In genomic region chr15:85652871-85653337, GRCm38 (mm10) we compare ENCODE assay signal across 8 mouse cellular contexts.
DNase-seq lines count a peak whose midpoint lies in the region; ATAC-seq and TF ChIP-seq lines count a peak whose summit lies in the region.

No protein-coding gene starts in this region.

- ATAC-seq in heart, embryonic 11.5 days (replicated peaks; ENCODE audit: insufficient number of reproducible peaks, low FRiP score, low TSS enrichment), result no peak
- ATAC-seq in hindbrain, embryonic 15.5 days (ENCODE audit: low FRiP score, low read depth), result peak; percentile 42
- peak; percentile 9 for ATAC-seq in lung, postnatal 0 days

- H3K4me3 ChIP-seq in heart, embryonic 11.5 days (ENCODE audit: low read depth, low read length), result no peak overlapping the region
- H3K4me3 ChIP-seq in testis, adult 2 months (ENCODE audit: control insufficient read depth, low read depth, low read length), result no peak overlapping the region
- peak overlapping the region; percentile 35 for H3K4me3 ChIP-seq in hindbrain, embryonic 15.5 days
- H3K4me3 ChIP-seq in lung, postnatal 0 days (ENCODE audit: low read depth, low read length), result peak overlapping the region; percentile 60

- H3K9me3 ChIP-seq in heart, embryonic 11.5 days (replicated peaks; ENCODE audit: control insufficient read depth, low read length), result no peaks in the 10 kb centered on the region
- H3K9me3 ChIP-seq in hindbrain, embryonic 15.5 days, result no peaks in the 10 kb centered on the region
- no peaks in the 10 kb centered on the region for H3K9me3 ChIP-seq in lung, postnatal 0 days (ENCODE audit: low read length)

- H3K4me1 ChIP-seq in heart, embryonic 11.5 days (ENCODE audit: control insufficient read depth, insufficient read depth, low read length), result peaks cover 3% of the 10 kb centered on the region
- H3K4me1 ChIP-seq in testis, adult 2 months (ENCODE audit: control insufficient read depth, insufficient read depth, low read length), result no peaks in the 10 kb centered on the region; the same call in 1 of the 2 replicates
- H3K4me1 ChIP-seq in hindbrain, embryonic 15.5 days (replicated peaks), result peaks cover 60% of the 10 kb centered on the region
- peaks cover 15% of the 10 kb centered on the region; the same call in 1 of the 2 replicates for H3K4me1 ChIP-seq in lung, postnatal 0 days (ENCODE audit: insufficient read depth, low read depth, low read length)

- H3K27me3 ChIP-seq in heart, embryonic 11.5 days (ENCODE audit: control insufficient read depth, insufficient read depth, low read length), result peaks cover 21% of the 10 kb centered on the region
- H3K27me3 ChIP-seq in testis, adult 2 months (ENCODE audit: control insufficient read depth, insufficient read depth, low read length), result no peaks in the 10 kb centered on the region
- peaks cover 5% of the 10 kb centered on the region; the same call in 1 of the 2 replicates for H3K27me3 ChIP-seq in hindbrain, embryonic 15.5 days
- H3K27me3 ChIP-seq in lung, postnatal 0 days (replicated peaks; ENCODE audit: insufficient read depth, low read length), result no peaks in the 10 kb centered on the region

- no peak overlapping the region for H3K27ac ChIP-seq in heart, embryonic 11.5 days (ENCODE audit: low read depth, low read length)
- H3K27ac ChIP-seq in testis, adult 2 months (ENCODE audit: control insufficient read depth, insufficient read depth, low read depth, low read length), result peak overlapping the region; percentile 2; the same call in 1 of the 2 replicates
- H3K27ac ChIP-seq in hindbrain, embryonic 15.5 days (replicated peaks), result peak overlapping the region; percentile 99
- H3K27ac ChIP-seq in lung, postnatal 0 days (ENCODE audit: low read length), result peak overlapping the region; percentile 99

- 0 out of 2 replicates have a peak overlapping the region, but pooled peaks have one; percentile 28 for H3K9ac ChIP-seq in heart, embryonic 11.5 days (ENCODE audit: low read depth, low read length)
- peak overlapping the region; percentile 72 for H3K9ac ChIP-seq in hindbrain, embryonic 15.5 days
- H3K9ac ChIP-seq in lung, postnatal 0 days (replicated peaks; ENCODE audit: low read depth), result peak overlapping the region; percentile 96

- TF ChIP-seq POLR2A in testis, adult 2 months (IDR thresholded peaks at IDR 0.05; ENCODE audit: control insufficient read depth, low read depth, low read length), result no peak

- no peak for DNase-seq in heart, adult 11 months
- no peak for DNase-seq in testis, postnatal 14 days (ENCODE audit: low spot score)
- DNase-seq in lung, postnatal 0 days (ENCODE audit: low spot score), result peak; percentile 58
- DNase-seq in gastrocnemius, postnatal 25 days, result no peak
- no peak for DNase-seq in gastrocnemius, postnatal 10 days

- 72% methylated on average over 9 of the region's 9 CpGs for WGBS in heart, embryonic 11.5 days (ENCODE audit: insufficient replicate concordance)
- WGBS in hindbrain, embryonic 15.5 days, result 20% methylated on average over 9 of the region's 9 CpGs
- WGBS in lung, postnatal 0 days, result 19% methylated on average over 9 of the region's 9 CpGs

- 0 out of 2 replicates have a peak, but pooled peaks have one; percentile 13 for TF ChIP-seq EP300 in lung, postnatal 0 days (IDR thresholded peaks at IDR 0.05)

- TF ChIP-seq CTCF in testis, adult 2 months (IDR thresholded peaks at IDR 0.05; ENCODE audit: control insufficient read depth, insufficient read depth, insufficient replicate concordance, low read depth, low read length), result no peak
- no peak; the same call in 1 of the 2 replicates for TF ChIP-seq CTCF in lung, postnatal 0 days (IDR thresholded peaks at IDR 0.05)

- peak overlapping the region; percentile 56; the same call in 1 of the 2 replicates for H3K4me2 ChIP-seq in heart, embryonic 11.5 days
- peak overlapping the region; percentile 69 for H3K4me2 ChIP-seq in hindbrain, embryonic 15.5 days
- H3K4me2 ChIP-seq in lung, postnatal 0 days (replicated peaks; ENCODE audit: low read depth, low read length), result peak overlapping the region; percentile 95

- H3K36me3 ChIP-seq in heart, embryonic 11.5 days (ENCODE audit: control insufficient read depth, insufficient read depth, low read length), result no peaks in the 10 kb centered on the region
- H3K36me3 ChIP-seq in testis, adult 2 months (ENCODE audit: control insufficient read depth, insufficient read depth, low read length), result no peaks in the 10 kb centered on the region
- no peaks in the 10 kb centered on the region for H3K36me3 ChIP-seq in hindbrain, embryonic 15.5 days
- H3K36me3 ChIP-seq in lung, postnatal 0 days (ENCODE audit: insufficient read depth, low read length), result no peaks in the 10 kb centered on the region

Comparison
In these comparisons a context has a peak if more than half of its experiments do, and no peak if none do; other contexts are left out.
1. H3K4me3 ChIP-seq: peak in hindbrain, embryonic 15.5 days (single experiment) and lung, postnatal 0 days (single experiment); none in heart, embryonic 11.5 days (single experiment) and testis, adult 2 months (single experiment).
2. H3K9ac ChIP-seq: peak in every context shown above with its lines; median percentile 96 in lung, postnatal 0 days; 72 in hindbrain, embryonic 15.5 days; 28 in heart, embryonic 11.5 days.
3. Peak in every context shown above with its lines, with median percentiles within 50 percentile points of each other: H3K4me2 ChIP-seq.